Mouse (Mus musculus) spleen, embryonic (tissue): ENCODE data around the gene Olfml2a.

Source experiments
- CTCF ChIA-PET: fragments of 350-600 bp; sonication (Branson Sonifier 250); formaldehyde crosslinking; loops from one replicate; lab custom pipeline; 2022; lab: Charles Lee

The Olfml2a gene

GRCm38 (mm10) chr2:38931851-38932667 is at the start of gene Olfml2a:
Gene Olfml2a (plus strand): TSS chr2:38931978.
- CTCF ChIA-PET = no interaction called here

DNA sequence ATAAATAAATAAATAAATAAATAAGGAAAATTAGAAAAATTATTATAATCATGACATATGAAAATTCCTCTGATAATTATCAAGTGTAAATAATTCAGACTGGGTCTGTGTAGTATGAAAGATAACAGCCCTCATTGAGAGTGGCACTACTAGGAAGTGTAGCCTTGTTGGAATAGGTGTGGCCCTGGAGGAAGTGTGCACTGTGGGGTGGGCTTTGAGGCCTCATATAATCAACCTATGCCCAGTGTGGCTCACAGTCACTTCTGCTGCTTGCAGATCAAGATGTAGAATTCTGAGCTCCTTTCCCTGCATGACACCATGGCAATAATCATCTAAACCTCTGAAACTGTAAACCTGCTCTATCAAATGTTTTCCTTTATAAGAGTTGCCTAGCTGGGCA is 28.9 kb upstream of the Olfml2a start:
- CTCF ChIA-PET = no interaction called here

- CTCF ChIA-PET = no interaction called here
Measured at GRCm38 (mm10) chr2:38904290-38904689, 27.5 kb upstream of the Olfml2a start.

GRCm38 (mm10) chr2:38906097-38906496 is 25.7 kb upstream of the Olfml2a start:
- CTCF ChIA-PET = no interaction called here

GRCm38 (mm10) chr2:38908604-38909003 is 23.2 kb upstream of the Olfml2a start:
- CTCF ChIA-PET = interaction anchor here (0.7 kb wide), 1 partner anchor 127 kb away, joined by 3 read pairs; no protein-coding TSS in a partner anchor

DNA sequence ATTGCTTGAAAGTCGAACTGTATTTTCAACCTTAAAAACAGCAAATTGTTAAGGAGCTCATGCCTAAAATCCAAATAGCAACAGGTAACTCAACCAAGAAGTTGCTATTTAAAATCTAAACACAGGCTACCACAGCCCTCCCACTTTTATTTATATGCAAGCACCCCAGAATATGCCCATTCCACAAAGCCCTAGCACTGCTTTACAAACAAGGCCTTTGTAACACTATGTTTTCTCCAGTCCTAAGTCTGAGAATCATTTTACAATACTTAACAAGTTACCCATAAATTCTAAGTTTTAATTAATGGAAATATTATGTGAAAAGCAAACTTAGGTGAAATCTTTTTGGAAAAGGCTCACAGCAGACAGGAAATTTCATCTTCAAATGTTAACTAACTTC is 17.3 kb upstream of the Olfml2a start:
- CTCF ChIA-PET = interaction anchor here (0.7 kb wide), 1 partner anchor 120 kb away, joined by 5 read pairs; no protein-coding TSS in a partner anchor

DNA sequence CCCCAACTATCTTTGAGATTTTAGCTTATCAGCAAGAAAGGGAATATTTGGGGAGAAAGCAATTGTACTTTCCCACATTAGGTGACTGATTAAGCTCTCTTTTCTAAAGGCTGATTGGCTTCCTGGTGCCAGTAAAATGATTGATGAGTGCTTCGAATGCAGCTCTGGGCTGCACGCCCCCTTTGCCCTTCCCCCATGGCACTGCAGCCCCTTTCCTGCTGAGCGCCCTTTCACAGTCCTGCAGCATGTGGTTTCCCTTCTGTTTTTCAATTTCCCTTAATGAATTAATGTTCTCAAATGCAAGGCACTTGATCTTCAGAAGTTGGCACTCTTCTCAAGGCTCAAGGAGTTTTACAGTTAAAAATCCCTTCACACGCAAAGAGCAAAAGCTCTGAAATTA is 16.8 kb upstream of the Olfml2a start:
- CTCF ChIA-PET = interaction anchor here (0.7 kb wide), 1 partner anchor 120 kb away, joined by 5 read pairs; no protein-coding TSS in a partner anchor

DNA sequence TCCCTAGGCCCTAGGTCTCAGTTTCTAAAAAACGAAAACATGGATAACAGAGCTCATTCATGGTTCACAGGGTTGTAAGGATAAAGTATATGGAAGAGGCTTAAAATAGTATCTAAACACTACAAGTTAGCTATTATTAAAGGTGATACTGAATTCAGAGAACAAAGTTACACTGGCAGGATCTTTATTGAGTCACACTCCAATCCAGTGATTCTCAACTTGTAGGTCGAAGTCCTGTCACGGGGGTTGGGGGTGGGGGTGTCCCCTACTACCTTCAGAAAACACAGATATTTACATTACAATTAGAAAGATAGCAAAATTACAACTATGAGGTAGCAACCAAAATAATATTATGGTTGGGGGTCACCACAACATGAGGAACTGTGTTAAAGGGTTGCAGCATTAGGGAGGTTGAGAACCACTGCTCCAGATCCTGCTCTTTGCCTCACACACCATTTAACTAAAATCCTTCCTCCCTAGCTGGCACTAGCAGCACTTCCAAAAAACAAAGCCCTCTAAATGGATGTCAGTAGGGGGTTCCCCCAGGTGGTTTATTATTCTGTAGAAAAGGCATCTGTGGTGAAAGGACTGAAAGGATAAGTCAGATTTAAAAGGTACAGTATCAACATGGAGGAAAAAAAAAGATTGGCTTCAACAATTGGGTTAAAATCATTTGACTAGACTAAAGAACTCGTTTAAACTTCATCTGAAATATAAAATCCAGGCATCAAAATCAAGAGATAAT is 14.7 kb upstream of the Olfml2a start:
- CTCF ChIA-PET = no interaction called here

DNA sequence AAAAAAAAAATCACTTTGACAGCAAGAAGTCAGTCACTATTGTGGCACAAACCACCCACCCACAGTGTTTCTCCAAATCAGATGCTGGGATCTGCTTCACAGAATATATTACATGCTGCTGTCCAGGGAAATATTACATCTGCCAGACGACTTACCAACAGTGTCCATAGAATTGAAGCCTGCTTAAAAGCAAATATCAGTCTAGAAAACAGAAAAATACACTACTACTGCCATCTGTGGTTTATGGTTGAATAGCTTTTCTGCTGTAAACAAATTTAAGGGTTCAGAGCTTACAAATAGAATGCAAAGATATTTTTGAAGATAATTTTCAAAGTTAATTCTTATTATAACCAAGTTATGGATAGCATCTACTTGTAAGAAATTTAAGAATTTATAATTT is 10.4 kb upstream of the Olfml2a start:
- CTCF ChIA-PET = no interaction called here

GRCm38 (mm10) chr2:38923471-38923870 is 8.3 kb upstream of the Olfml2a start:
- CTCF ChIA-PET = interaction anchor here (1.2 kb wide), 1 partner anchor 74 kb away, joined by 4 read pairs; the partner anchor contains the start of gene Wdr38

DNA sequence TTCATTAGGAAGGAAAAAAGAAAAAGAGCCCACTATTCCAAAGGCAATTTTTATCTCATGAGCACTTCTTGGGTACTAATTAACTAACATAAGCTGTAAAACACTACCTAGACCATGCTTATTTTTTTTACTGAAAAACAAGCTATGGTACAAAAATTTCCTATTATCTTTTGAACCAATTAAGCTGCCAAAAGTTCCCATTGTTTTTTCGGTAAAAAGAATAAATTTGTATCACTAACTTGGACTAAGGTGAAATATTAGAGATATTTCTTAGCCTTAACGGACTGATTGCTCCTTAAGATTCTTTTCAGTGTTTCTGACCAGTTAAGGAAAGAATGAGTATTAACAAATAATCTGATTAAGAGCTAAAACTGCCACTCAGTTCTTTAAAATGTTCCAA is 7.9 kb upstream of the Olfml2a start:
- CTCF ChIA-PET = interaction anchor here (1.2 kb wide), 1 partner anchor 74 kb away, joined by 4 read pairs; the partner anchor contains the start of gene Wdr38

DNA sequence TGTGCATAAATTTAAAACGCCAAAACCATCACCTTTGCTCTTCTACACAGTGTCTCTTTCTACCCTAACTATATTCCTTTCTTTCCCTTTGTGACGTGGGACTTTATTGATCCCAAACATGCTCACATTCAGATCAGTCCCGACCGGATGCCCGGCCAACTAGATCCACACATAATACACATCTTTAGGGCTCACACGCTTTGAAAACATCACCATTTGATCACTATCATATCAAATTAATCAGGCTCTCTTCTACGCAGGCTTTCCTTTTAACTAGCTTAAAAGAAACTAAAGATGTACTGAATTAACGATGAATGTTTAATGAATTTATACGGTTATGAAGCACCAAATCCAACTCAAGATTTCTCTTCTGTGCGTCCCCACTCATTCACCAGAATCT is 7.2 kb upstream of the Olfml2a start:
- CTCF ChIA-PET = interaction anchor here (1.2 kb wide), 1 partner anchor 73 kb away, joined by 4 read pairs; the partner anchor contains the start of gene Wdr38

DNA sequence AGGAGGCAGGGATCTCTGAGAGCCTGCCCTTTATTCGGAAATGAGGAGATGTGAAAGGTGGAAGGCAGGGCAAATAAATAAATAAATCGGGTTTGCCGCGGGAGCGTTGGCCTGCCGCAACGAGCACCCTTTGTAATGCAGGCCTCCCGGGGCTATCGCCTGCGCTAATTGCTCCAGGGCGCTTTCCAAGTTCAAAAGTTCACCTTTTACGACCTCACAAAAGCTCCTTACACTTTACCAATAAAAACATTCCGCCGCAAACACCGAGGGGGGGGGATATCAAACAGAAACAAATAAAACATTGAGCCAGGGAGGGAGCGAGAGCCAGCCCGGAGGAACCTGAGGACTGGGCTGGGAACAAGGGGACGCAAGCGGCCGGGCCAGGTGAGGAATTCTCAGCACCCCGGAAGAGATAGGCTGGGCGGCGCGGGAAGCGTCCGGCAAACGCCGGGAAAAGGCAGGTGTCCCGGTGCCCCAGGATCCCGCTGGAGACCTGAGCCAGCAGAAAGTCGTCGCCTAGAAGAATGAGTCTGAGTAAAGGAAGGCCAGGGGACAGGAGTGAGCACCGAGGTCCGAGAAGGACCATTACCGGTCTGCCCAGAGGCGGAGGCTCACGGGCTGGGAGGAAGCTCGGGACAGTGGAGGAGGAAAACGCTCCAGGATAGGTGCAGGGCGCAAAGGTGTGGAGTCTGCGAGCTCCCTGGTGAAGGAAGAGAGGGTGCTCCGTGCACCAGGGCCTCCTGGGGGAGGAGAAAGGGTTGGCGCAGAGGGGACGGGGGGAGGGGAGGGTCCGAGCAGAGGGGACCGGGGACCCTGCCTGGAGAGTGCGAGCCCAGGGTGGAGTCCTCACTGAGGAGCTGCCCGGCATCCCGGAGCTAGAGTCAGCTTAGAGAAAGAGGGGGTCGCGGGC is 6.4 kb upstream of the Olfml2a start:
- CTCF ChIA-PET = interaction anchor here (0.8 to 1.0 kb wide), 2 partner anchors 72 to 75 kb away, joined by 3 read pairs; no protein-coding TSS in a partner anchor

DNA sequence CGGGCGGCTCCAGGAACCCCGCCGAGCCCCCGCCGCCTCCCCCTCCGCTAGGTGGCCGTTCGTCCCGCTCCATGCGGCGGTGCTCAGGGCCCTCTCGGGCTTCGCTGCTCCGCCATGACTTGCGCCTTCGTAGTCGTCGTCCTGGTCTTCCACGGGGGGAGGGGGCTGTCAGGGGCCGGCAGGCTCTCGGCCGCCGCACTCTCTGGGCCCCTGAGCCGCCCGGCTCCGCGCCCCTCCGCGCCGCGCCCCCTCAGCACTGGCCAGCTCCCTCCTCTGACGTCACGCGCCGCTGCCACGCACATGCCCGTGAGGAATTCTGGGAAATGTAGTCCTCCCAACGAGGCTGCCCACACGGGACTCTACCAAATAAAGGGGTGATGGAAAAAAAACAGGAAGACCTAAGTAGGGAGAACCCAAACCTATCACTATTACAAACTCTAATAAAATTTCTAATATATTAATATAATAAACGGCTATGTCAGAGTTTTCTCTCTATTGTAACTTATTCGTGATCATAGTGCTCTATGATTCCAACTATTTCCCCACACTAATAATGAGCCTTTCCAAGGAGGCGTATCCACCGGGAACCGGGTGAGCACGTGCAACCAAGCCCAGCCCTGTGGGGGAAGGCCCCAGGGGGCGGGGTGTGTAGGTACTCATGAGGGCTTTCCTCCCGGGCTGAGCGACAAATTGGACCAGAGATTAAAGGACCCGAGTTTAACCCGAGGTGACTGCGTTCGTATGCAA is 5.5 kb upstream of the Olfml2a start:
- CTCF ChIA-PET = interaction anchor here (0.8 to 1.0 kb wide), 2 partner anchors 72 to 74 kb away, joined by 3 read pairs; no protein-coding TSS in a partner anchor

- CTCF ChIA-PET = interaction anchor here (0.7 kb wide), 1 partner anchor 80 kb away, joined by 7 read pairs; no protein-coding TSS in a partner anchor
Measured at GRCm38 (mm10) chr2:38927115-38927979, 4.4 kb upstream of the Olfml2a start, which contains the start of gene Nr6a1. Gene Nr6a1 (minus strand): TSS chr2:38927688.

- CTCF ChIA-PET = interaction anchor here (0.5 kb wide), 1 partner anchor 442 kb away, joined by 3 read pairs; no protein-coding TSS in a partner anchor
Measured at GRCm38 (mm10) chr2:38930269-38930668, 1.5 kb upstream of the Olfml2a start.

- CTCF ChIA-PET = no interaction called here
Measured at GRCm38 (mm10) chr2:38933931-38934330, 2.2 kb downstream of the Olfml2a start.

DNA sequence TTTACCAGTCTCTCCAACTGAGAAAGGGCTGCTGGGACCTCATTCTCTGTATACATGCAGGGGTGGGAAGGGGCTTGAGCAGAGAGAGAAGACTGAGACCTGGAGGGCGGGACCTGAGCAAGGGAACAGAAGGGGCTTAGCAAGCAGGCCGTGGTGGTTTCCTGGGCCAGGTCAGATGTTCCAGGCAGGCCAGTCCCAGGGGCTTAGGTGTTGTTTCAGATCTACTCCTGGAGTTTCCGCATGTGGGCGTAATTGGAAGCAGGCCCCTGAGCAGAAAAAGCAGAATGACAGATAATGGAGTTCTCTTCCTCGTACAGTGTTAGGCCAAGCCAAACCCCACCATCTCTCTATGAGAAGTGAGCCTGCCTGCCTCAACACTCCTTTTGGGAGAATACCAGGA is 3.2 kb downstream of the Olfml2a start:
- CTCF ChIA-PET = no interaction called here

- CTCF ChIA-PET = no interaction called here
Measured at GRCm38 (mm10) chr2:38936721-38937378, 5.1 kb downstream of the Olfml2a start.
